Mouse (Mus musculus): ENCODE measurements around the gene Dnajc14.

- TF ChIP-seq CTCF (IDR thresholded peaks at IDR 0.05; ENCODE audit: borderline replicate concordance, extremely low read depth, insufficient read depth, insufficient read length) (no peak), POLR2A (IDR thresholded peaks at IDR 0.05; ENCODE audit: borderline replicate concordance, extremely low read depth, insufficient read depth, insufficient read length, poor library complexity, severe bottlenecking) (no peak)
These were observed 23.7 kb upstream of the Dnajc14 start for GRCm38 (mm10) chr10:128780200-128780599.

All from brain, embryonic 14.5 days (tissue).